Mouse (Mus musculus) CD4-positive helper T cell, adult 2 months (primary cell): ENCODE measurements around the gene Fam69a.
A peak's percentile ranks its signal among the peaks of the same experiment; 100 is the strongest.
"Not testable (repeated sequence)": the region's sequence is repeated elsewhere in the genome, so short reads cannot be mapped to it uniquely, and the experiment has no call there.

Experiments
- DNase-seq: peaks from one replicate; pipeline ENCODE4 v3.0.0-alpha.2; 2012; ENCODE audit warnings: low read depth, missing footprints, low spot score

The Fam69a gene

GRCm38 (mm10) chr5:107947548-107947947 lies 39.3 kb downstream of the Fam69a start:
- no peak for DNase-seq

GRCm38 (mm10) chr5:107946475-107946874 lies 40.4 kb downstream of the Fam69a start:
- DNase-seq, result no peak

- no peak for DNase-seq
Observed at GRCm38 (mm10) chr5:107943526-107943925, 43.4 kb downstream of the Fam69a start.

- DNase-seq, result no peak
Observed at GRCm38 (mm10) chr5:107942941-107943340, 43.9 kb downstream of the Fam69a start.

- DNase-seq, result peak; percentile 40
Observed at GRCm38 (mm10) chr5:107941222-107941621, 45.7 kb downstream of the Fam69a start.

- DNase-seq, result no peak
Observed at GRCm38 (mm10) chr5:107939701-107940100, 47.2 kb downstream of the Fam69a start.

GRCm38 (mm10) chr5:107938886-107939285 lies 48.0 kb downstream of the Fam69a start:
- no peak for DNase-seq

- DNase-seq, result not testable (repeated sequence)
Observed at GRCm38 (mm10) chr5:107938483-107938882, 48.4 kb downstream of the Fam69a start.

- DNase-seq, result no peak
Observed at GRCm38 (mm10) chr5:107936625-107937389, 50.1 kb downstream of the Fam69a start.

GRCm38 (mm10) chr5:107934770-107935543 lies 51.9 kb downstream of the Fam69a start:
- DNase-seq, result no peak

- no peak for DNase-seq
Observed at GRCm38 (mm10) chr5:107933202-107933974, 53.5 kb downstream of the Fam69a start.

GRCm38 (mm10) chr5:107932556-107932955 lies 54.3 kb downstream of the Fam69a start:
- peak; percentile 65 for DNase-seq

- DNase-seq, result peak; percentile 84
Observed at GRCm38 (mm10) chr5:107926550-107927249, 60.2 kb downstream of the Fam69a start.

- no peak for DNase-seq
Observed at GRCm38 (mm10) chr5:107924564-107924963, 62.3 kb downstream of the Fam69a start.

- DNase-seq, result no peak
Observed at GRCm38 (mm10) chr5:107922836-107923235, 64.0 kb downstream of the Fam69a start.

- peak; percentile 83 for DNase-seq
Observed at GRCm38 (mm10) chr5:107921400-107922252, 65.3 kb downstream of the Fam69a start.

- DNase-seq, result no peak
Observed at GRCm38 (mm10) chr5:107915280-107915679, 71.6 kb downstream of the Fam69a start.

- no peak for DNase-seq
Observed at GRCm38 (mm10) chr5:107911012-107911411, 75.9 kb downstream of the Fam69a start.

- DNase-seq, result no peak
Observed at GRCm38 (mm10) chr5:107910084-107910616, 76.7 kb downstream of the Fam69a start.

GRCm38 (mm10) chr5:107909668-107910067 lies 77.2 kb downstream of the Fam69a start:
- DNase-seq, result no peak
